Mouse (Mus musculus) E14TG2a.4 (cell line): ENCODE results near the gene Slc5a3.

Experiments
- CTCF ChIP-seq: conservative IDR thresholded peaks from 2 replicates; pipeline ENCODE4 v1.5.1; 2014; ENCODE audit warnings: low read length
- NANOG ChIP-seq: IDR thresholded peaks from 2 replicates; pipeline ENCODE4 v1.6.1; 2014; ENCODE audit warnings: borderline replicate concordance, low read length, mixed read lengths
- POU5F1 ChIP-seq: IDR thresholded peaks from 2 replicates; pipeline ENCODE4 v1.6.1; 2014; ENCODE audit warnings: low read length, borderline replicate concordance

GRCm38 (mm10) chr16:92022494-92023283 is 35.4 kb upstream of the Slc5a3 start:
- TF ChIP-seq CTCF (no peak), POU5F1 (no peak), NANOG (no peak)
